Mouse (Mus musculus): Measurements from ENCODE around the gene Gdf15.
"Not testable (repeated sequence)": the region's sequence is repeated elsewhere in the genome, so short reads cannot be mapped to it uniquely, and the experiment has no call there.

Gene Gdf15

GRCm38 (mm10) chr8:70602139-70602811 is 30.0 kb downstream of the Gdf15 start:
- no peak for DNase-seq

GRCm38 (mm10) chr8:70601271-70601649 is 31.0 kb downstream of the Gdf15 start:
- peak; percentile 81 to 87 for DNase-seq

GRCm38 (mm10) chr8:70600473-70601270 is 31.6 kb downstream of the Gdf15 start:
- DNase-seq: peak in 1 of 2 experiments; percentile 43

- DNase-seq: no peak
Observed at GRCm38 (mm10) chr8:70599507-70600290, 32.6 kb downstream of the Gdf15 start.

GRCm38 (mm10) chr8:70598722-70599121 is 33.5 kb downstream of the Gdf15 start:
- no peak for DNase-seq

GRCm38 (mm10) chr8:70598283-70598682 is 34.0 kb downstream of the Gdf15 start:
- peak; percentile 81 to 88 for DNase-seq

GRCm38 (mm10) chr8:70597417-70598272 is 34.6 kb downstream of the Gdf15 start:
- no peak for DNase-seq

- no peak for DNase-seq
Observed at GRCm38 (mm10) chr8:70596775-70597416, 35.4 kb downstream of the Gdf15 start.

- DNase-seq: no peak
Observed at GRCm38 (mm10) chr8:70596216-70596615, 36.0 kb downstream of the Gdf15 start.

- DNase-seq: no peak
Observed at GRCm38 (mm10) chr8:70595811-70596210, 36.4 kb downstream of the Gdf15 start.

GRCm38 (mm10) chr8:70594621-70595564 is 37.4 kb downstream of the Gdf15 start:
- peak; percentile 60 for DNase-seq

GRCm38 (mm10) chr8:70593961-70594609 is 38.2 kb downstream of the Gdf15 start, which contains the start of gene Isyna1:
Isyna1 (plus strand) TSS chr8:70594373.
- DNase-seq: peak; percentile 92 to 94

GRCm38 (mm10) chr8:70593173-70593572 is 39.1 kb downstream of the Gdf15 start:
- peak in 1 of 2 experiments; percentile 37 for DNase-seq

GRCm38 (mm10) chr8:70591569-70591968 is 40.7 kb downstream of the Gdf15 start:
- no peak for DNase-seq

GRCm38 (mm10) chr8:70587955-70588354 is 44.3 kb downstream of the Gdf15 start:
- DNase-seq: not testable (repeated sequence)

- DNase-seq: peak in 1 of 2 experiments; percentile 64
Observed at GRCm38 (mm10) chr8:70585258-70585652, 47.0 kb downstream of the Gdf15 start.

- DNase-seq: no peak
Observed at GRCm38 (mm10) chr8:70584606-70585257, 47.5 kb downstream of the Gdf15 start.

GRCm38 (mm10) chr8:70583476-70584387 is 48.5 kb downstream of the Gdf15 start:
- DNase-seq: peak in 1 of 2 experiments; percentile 38
